Mouse (Mus musculus): ENCODE results near the gene Gmcl1.
A peak's percentile ranks its signal among the peaks of the same experiment; 100 is the strongest.

The Gmcl1 gene

GRCm38 (mm10) chr6:86733183-86733876 is at the start of gene Gmcl1:
Gene Gmcl1, minus strand, starts transcription at chr6:86733383.
- DNase-seq = peak; percentile 90

GRCm38 (mm10) chr6:86782342-86782741 is 49.2 kb upstream of the Gmcl1 start:
- DNase-seq = peak; percentile 52

GRCm38 (mm10) chr6:86781361-86781957 is 48.3 kb upstream of the Gmcl1 start:
- DNase-seq = no peak

GRCm38 (mm10) chr6:86778910-86779594 is 45.9 kb upstream of the Gmcl1 start:
- DNase-seq = no peak

- no peak for DNase-seq
Measured at GRCm38 (mm10) chr6:86777181-86777580, 44.0 kb upstream of the Gmcl1 start.

- no peak for DNase-seq
Measured at GRCm38 (mm10) chr6:86776706-86777071, 43.5 kb upstream of the Gmcl1 start.

GRCm38 (mm10) chr6:86776001-86776705 is 43.0 kb upstream of the Gmcl1 start:
- no peak for DNase-seq

GRCm38 (mm10) chr6:86774937-86775336 is 41.8 kb upstream of the Gmcl1 start:
- no peak for DNase-seq

- no peak for DNase-seq
Measured at GRCm38 (mm10) chr6:86773830-86774229, 40.6 kb upstream of the Gmcl1 start.

- DNase-seq = no peak
Measured at GRCm38 (mm10) chr6:86772631-86773030, 39.4 kb upstream of the Gmcl1 start.

- no peak for DNase-seq
Measured at GRCm38 (mm10) chr6:86768938-86769337, 35.8 kb upstream of the Gmcl1 start.

- DNase-seq = no peak
Measured at GRCm38 (mm10) chr6:86768186-86768776, 35.1 kb upstream of the Gmcl1 start.

GRCm38 (mm10) chr6:86767465-86767864 is 34.3 kb upstream of the Gmcl1 start:
- DNase-seq = no peak

GRCm38 (mm10) chr6:86765637-86766059 is 32.5 kb upstream of the Gmcl1 start:
- DNase-seq = peak; percentile 90

GRCm38 (mm10) chr6:86754105-86754863 is 21.1 kb upstream of the Gmcl1 start:
- peak; percentile 39 for DNase-seq

- no peak for DNase-seq
Measured at GRCm38 (mm10) chr6:86752843-86753485, 19.8 kb upstream of the Gmcl1 start.

- DNase-seq = no peak
Measured at GRCm38 (mm10) chr6:86750961-86751360, 17.8 kb upstream of the Gmcl1 start.

GRCm38 (mm10) chr6:86749817-86750216 is 16.6 kb upstream of the Gmcl1 start:
- DNase-seq = no peak

GRCm38 (mm10) chr6:86747171-86747570 is 14.0 kb upstream of the Gmcl1 start:
- peak; percentile 67 for DNase-seq

GRCm38 (mm10) chr6:86740652-86741051 is 7.5 kb upstream of the Gmcl1 start:
- DNase-seq = no peak

- no peak for DNase-seq
Measured at GRCm38 (mm10) chr6:86736830-86737229, 3.6 kb upstream of the Gmcl1 start.

GRCm38 (mm10) chr6:86736313-86736712 is 3.1 kb upstream of the Gmcl1 start:
- DNase-seq = no peak

All from kidney, adult 9 months (tissue).